Mouse (Mus musculus) heart, embryonic 11.5 days (tissue): Measurements from ENCODE around the gene Traf3ip3. TPM values are rescaled to one million over a fixed set of nuclear protein-coding genes. Genes with fewer than 3 reads are reported as not detected.

Experiments used
- ATAC-seq: fragments of 200-750 bp; cut with Nextera tagmentation; replicated peaks from 2 replicates; pipeline ENCODE4 v1.8.0; 2017; ENCODE audit warnings: moderate library complexity; ENCODE audit not compliant: insufficient number of reproducible peaks, low FRiP score, low TSS enrichment
- H3K27ac ChIP-seq: fragments of 300-500 bp; sonication (generic); 2 replicates; pipeline ENCODE4 v1.5.1; 2014; ENCODE audit warnings: mild to moderate bottlenecking, low read depth, low read length
- H3K27me3 ChIP-seq: fragments of 300-500 bp; sonication (generic); 2 replicates; pipeline ENCODE4 v1.6.1; 2014; ENCODE audit warnings: mild to moderate bottlenecking, low read length, mixed read lengths; ENCODE audit not compliant: control insufficient read depth, insufficient read depth
- H3K36me3 ChIP-seq: fragments of 300-500 bp; sonication (generic); 2 replicates; pipeline ENCODE4 v1.6.1; 2014; ENCODE audit warnings: mild to moderate bottlenecking, low read length, moderate library complexity, mixed read lengths; ENCODE audit not compliant: control insufficient read depth, insufficient read depth
- H3K4me1 ChIP-seq: fragments of 300-500 bp; sonication (generic); 2 replicates; pipeline ENCODE4 v1.6.1; 2014; ENCODE audit warnings: low read length; ENCODE audit not compliant: control insufficient read depth, insufficient read depth
- H3K4me2 ChIP-seq: fragments of 300-500 bp; sonication (generic); 2 replicates; pipeline ENCODE4 v1.6.1; 2014; ENCODE audit warnings: mild to moderate bottlenecking, moderate library complexity
- H3K4me3 ChIP-seq: fragments of 300-500 bp; sonication (generic); 2 replicates; pipeline ENCODE4 v1.5.1; 2014; ENCODE audit warnings: low read depth, low read length
- H3K9ac ChIP-seq: fragments of 300-500 bp; sonication (generic); 2 replicates; pipeline ENCODE4 v1.6.1; 2014; ENCODE audit warnings: mild to moderate bottlenecking, low read depth, low read length, moderate library complexity
- H3K9me3 ChIP-seq: fragments of 300-500 bp; sonication (generic); replicated peaks from 2 replicates; pipeline ENCODE4 v1.6.1; 2016; ENCODE audit warnings: low read length; ENCODE audit not compliant: control insufficient read depth
- WGBS: fragments of 180-500 bp; shearing (Covaris S2); extraction: QIAGEN DNeasy Blood & Tissue Kit; methylation state at CpG from one replicate; pipeline ENCODE4 v1.1.7; 2014; ENCODE audit not compliant: insufficient replicate concordance; 5-methylcytosine and 5-hydroxymethylcytosine counted together
- polyA plus RNA-seq: library from polyadenylated mRNA; unstranded; fragments of >200 nt; fragmentation: Nextera tagmentation; extraction: Ambion mirVana; gene quantifications from 2 replicates; pipeline ENCODE4 v1.2.1, GENCODE M21; 2014

Gene Traf3ip3
- polyA plus RNA-seq, 1 experiment from 2014 or later, result 2.1 TPM

DNA sequence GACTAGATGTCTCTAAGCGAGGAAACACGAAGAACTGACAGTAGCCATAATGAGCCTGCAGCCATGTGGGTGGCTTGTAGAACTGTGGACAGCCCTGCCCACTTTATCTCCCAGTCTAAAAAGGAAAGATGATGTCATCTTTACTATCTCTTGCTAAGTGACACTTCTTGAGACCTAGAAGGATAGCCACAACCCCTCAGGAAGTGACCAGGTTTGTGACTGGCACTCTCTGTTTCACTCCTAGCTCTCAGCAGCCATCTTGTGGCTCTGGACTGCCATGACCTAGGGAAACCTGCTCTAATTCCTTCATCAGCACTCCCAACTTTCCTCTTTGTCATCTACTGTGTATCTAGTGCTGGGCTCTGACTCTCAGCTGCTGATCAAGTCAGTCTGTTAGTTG is 3.2 kb downstream of the Traf3ip3 start:
- no peaks in the 10 kb centered on the region for H3K4me1 ChIP-seq
- H3K27ac ChIP-seq, result no peak overlapping the region
- no peaks in the 10 kb centered on the region for H3K9me3 ChIP-seq
- no peaks in the 10 kb centered on the region for H3K27me3 ChIP-seq
- H3K9ac ChIP-seq, result no peak overlapping the region
- H3K4me3 ChIP-seq, result no peak overlapping the region
- H3K4me2 ChIP-seq, result no peak overlapping the region
- no peaks in the 10 kb centered on the region for H3K36me3 ChIP-seq
- ATAC-seq, result no peak; the same call in 1 of the 2 replicates
- 83% methylated on average over 2 of the region's 2 CpGs for WGBS

DNA sequence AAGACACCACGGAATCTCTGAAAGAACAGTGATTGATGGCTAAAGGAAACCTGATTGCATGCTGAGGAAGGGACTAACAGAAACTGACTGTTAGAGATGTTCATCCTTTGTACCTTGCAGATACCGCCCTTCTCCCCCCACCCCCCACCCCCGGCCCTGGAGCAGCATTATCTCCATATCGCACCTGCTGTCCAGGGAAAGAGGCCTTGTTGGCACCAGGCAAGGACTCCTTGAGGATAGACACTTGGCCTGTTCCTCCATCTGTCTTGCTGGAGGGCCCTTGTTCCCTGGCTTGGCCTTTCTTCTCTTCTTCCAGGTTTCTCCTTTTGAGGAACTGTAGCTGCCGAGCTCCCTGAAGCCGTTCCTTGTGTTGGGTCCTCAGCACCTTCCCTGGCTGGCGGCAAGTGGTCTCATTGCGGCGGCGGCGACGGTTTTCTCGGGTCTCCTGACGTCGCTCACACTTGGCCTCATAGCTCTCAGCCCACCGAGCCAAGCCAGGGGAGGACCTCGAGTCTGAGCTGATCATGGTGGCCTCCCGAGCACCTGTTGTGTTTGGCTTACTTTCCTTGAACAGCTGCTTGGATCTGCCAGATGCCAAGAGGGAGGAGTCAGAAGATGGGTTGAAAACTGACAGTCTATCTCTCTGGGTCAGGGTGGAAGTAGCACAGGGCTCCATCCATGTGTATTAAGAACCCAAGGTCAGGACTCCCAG is 3.9 kb downstream of the Traf3ip3 start:
- Histone ChIP-seq H3K4me3 (no peak overlapping the region), H3K4me2 (no peak overlapping the region), H3K36me3 (no peaks in the 10 kb centered on the region), H3K9me3 (no peaks in the 10 kb centered on the region), H3K9ac (no peak overlapping the region), H3K4me1 (no peaks in the 10 kb centered on the region), H3K27me3 (no peaks in the 10 kb centered on the region), H3K27ac (no peak overlapping the region)
- ATAC-seq, result no peak
- 83% methylated on average over 18 of the region's 18 CpGs for WGBS

DNA sequence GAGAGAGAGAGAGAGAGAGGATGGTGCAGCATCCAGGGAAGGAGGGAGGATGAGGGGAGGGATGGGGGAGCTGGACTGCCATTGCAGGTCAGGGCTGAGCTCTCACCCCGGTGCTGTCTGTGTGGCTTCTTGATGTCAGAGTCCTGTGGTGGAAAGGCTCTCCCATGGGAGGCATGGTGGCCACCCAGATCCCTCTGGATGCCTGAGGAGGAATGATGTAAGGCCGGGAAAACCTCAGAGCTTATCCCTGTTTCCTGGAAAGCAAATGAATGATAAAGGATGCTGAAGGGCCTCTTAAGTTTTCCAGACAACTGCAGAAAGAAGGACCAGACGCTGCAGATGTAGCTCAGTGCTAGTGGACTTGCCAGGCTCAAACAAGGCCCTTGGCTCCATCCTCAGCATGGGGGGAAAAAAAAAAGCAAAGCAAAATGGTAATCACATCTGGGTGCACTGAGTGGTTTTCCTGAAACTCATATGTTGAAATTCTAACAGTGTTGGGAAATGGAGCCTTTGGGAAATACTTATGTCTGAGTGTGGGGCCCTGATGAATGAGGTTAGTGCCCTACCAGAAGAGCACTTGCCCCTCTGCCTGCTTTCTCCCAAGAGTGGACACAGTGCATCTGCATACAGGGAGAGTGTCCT is 6.2 kb downstream of the Traf3ip3 start:
- Histone ChIP-seq H3K4me3 (no peak overlapping the region), H3K9ac (no peak overlapping the region), H3K4me2 (no peak overlapping the region), H3K9me3 (no peaks in the 10 kb centered on the region), H3K27ac (no peak overlapping the region), H3K36me3 (no peaks in the 10 kb centered on the region), H3K27me3 (no peaks in the 10 kb centered on the region), H3K4me1 (peaks cover 2% of the 10 kb centered on the region)
- ATAC-seq, result no peak
- 48% methylated on average over 3 of the region's 3 CpGs for WGBS

DNA sequence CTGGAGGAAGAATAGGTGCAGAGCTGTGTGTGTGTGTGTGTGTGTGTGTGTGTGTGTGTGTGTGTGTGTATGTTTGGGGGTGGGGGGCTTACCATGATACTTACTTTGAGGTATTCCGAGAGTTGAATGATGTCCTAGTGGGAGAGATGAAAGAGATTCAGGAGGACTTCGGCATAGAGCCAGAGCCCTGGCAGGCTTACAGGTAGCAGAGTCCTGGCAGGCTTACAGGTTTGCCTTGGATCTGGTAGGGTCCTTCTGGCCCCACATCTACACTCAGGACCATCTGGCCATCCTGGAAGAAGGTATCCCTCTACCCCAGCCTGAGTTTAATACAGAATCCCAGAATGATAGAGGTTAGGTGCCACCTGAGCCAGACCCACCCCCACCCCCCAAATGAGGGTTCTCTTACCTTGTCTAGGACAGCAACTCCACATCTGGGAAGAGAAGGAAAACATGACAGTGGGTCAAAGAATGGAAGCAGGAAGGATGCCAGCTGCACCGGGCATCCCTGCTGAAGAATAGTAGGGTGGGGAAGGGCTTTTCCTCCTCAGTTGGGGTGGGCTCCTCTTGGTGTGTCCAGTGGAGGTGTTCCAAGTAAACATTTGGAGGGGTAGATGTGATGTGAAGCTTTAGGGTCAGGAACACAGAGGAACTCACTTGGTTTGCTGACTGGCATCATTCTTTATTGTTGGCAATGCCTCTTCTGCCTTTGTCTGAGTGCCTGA is 6.9 kb downstream of the Traf3ip3 start:
- 86% methylated on average over 3 of the region's 3 CpGs for WGBS
- no peak overlapping the region for H3K27ac ChIP-seq
- ATAC-seq, result no peak; the same call in 1 of the 2 replicates
- no peak overlapping the region for H3K4me2 ChIP-seq
- peaks cover 9% of the 10 kb centered on the region for H3K4me1 ChIP-seq
- H3K9me3 ChIP-seq, result no peaks in the 10 kb centered on the region
- H3K9ac ChIP-seq, result no peak overlapping the region
- no peak overlapping the region for H3K4me3 ChIP-seq
- no peaks in the 10 kb centered on the region for H3K27me3 ChIP-seq
- H3K36me3 ChIP-seq, result no peaks in the 10 kb centered on the region

DNA sequence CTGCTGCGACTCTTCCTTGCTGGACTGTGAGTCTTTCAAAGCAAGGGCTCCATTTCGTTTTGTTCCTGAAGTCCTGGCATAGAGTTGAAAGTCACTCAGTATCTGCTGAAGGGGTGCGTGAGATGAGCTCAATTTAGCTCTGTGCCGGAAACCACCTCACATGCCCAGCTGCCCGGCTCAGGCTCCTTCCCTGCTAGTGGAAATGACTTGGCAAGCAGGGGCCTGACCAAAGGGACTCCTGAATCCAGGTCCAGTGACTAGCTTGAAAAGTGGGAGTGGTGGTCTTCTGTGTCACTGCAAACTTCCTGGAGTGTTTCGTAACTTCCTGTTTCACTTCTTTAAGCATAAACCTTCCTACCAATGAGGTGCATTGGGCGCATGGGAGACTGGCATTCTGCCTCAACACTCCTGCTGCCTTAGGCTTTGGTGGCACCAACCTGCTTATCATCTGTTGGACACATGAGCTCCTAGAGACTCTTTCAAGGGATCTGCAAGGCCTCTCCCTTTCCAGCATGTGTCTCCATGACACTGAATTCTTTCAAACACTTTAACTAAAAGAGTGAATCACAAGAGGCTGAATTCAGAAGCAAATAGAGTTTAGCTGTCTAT is 9.7 kb downstream of the Traf3ip3 start:
- Histone ChIP-seq H3K4me2 (no peak overlapping the region), H3K27ac (no peak overlapping the region), H3K36me3 (no peaks in the 10 kb centered on the region), H3K4me1 (peaks cover 22% of the 10 kb centered on the region), H3K4me3 (no peak overlapping the region), H3K9ac (no peak overlapping the region), H3K9me3 (no peaks in the 10 kb centered on the region), H3K27me3 (no peaks in the 10 kb centered on the region)
- WGBS, result 77% methylated on average over 7 of the region's 7 CpGs
- no peak for ATAC-seq

DNA sequence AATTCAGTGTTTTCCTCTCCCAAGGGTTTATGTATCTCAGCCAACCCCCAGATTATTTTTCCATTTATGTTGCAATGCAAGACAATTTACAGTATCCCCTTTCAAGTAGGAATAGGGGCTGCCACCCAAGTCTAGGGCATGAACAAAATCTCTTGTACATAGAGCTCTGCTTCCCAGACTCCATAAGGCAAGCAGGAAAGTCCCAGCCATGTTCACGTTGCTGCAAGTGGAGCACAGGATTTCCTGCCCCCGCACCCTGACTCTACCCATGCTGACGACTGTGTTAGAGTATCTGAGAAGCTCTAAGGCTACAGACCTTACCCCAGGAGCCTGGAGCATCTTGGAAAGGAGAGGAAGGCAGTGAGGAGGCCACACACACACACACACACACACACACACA is 11.7 kb downstream of the Traf3ip3 start:
- ATAC-seq, result 0 out of 2 replicates have a peak, but pooled peaks have one; percentile 20
- peak overlapping the region; percentile 47; the same call in 1 of the 2 replicates for H3K9ac ChIP-seq
- H3K4me1 ChIP-seq, result peaks cover 22% of the 10 kb centered on the region
- 29% methylated on average over 3 of the region's 3 CpGs for WGBS
- H3K27ac ChIP-seq, result peak overlapping the region; percentile 82
- no peaks in the 10 kb centered on the region for H3K27me3 ChIP-seq
- no peaks in the 10 kb centered on the region for H3K9me3 ChIP-seq
- no peak overlapping the region for H3K4me3 ChIP-seq
- H3K4me2 ChIP-seq, result no peak overlapping the region
- no peaks in the 10 kb centered on the region for H3K36me3 ChIP-seq

DNA sequence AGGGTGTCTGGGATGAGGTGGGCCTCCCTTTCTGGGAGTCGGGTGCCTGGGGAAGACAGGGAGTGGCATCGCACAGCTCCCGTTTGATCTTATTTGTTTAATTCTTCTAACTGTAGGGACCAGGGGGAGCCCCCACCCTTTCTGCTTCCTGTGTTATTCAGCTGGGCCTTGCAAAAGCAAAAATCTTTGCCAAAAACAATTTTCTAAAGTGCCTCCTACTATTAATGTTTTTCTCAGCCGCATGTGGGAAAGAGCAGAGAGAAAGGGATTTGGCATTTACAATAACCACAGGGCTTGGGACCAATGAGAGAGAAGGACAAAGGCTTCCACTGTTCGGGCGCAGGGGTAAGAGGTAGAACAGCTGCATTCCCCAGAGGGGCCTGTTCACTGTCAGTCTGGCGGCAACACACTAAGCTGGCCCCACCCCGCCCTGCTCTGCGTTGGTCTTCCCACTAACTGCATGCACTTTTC is 12.3 kb downstream of the Traf3ip3 start:
- Histone ChIP-seq H3K27ac (peak overlapping the region; percentile 82), H3K9me3 (no peaks in the 10 kb centered on the region), H3K4me2 (no peak overlapping the region), H3K27me3 (no peaks in the 10 kb centered on the region), H3K36me3 (no peaks in the 10 kb centered on the region), H3K9ac (peak overlapping the region; percentile 47; the same call in 1 of the 2 replicates), H3K4me1 (peaks cover 22% of the 10 kb centered on the region), H3K4me3 (no peak overlapping the region)
- peak; percentile 88 for ATAC-seq
- WGBS, result 23% methylated on average over 9 of the region's 9 CpGs

DNA sequence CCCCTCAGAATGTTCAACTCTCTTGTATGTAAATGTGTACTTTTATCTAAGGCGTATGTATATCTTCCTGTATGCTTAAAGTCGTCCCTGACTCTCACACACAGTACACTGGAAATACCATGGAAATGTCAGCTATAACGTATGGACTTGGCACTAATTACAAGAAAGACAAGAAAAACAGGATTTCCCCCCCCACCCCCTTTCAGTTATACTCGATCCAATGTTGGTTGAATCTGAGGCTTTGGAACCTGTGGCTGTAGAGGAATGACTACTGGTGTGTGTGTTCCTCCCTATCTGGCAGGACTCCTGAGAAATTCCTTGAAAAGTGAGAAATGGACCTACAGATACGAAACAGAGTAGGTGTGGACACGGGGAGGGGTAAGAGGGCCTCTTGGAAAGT is 13.2 kb downstream of the Traf3ip3 start:
- ATAC-seq, result no peak
- no peaks in the 10 kb centered on the region for H3K9me3 ChIP-seq
- no peak overlapping the region for H3K9ac ChIP-seq
- H3K27me3 ChIP-seq, result no peaks in the 10 kb centered on the region
- peak overlapping the region; percentile 82 for H3K27ac ChIP-seq
- 73% methylated on average over 6 of the region's 6 CpGs for WGBS
- H3K4me3 ChIP-seq, result no peak overlapping the region
- H3K36me3 ChIP-seq, result no peaks in the 10 kb centered on the region
- H3K4me2 ChIP-seq, result no peak overlapping the region
- peaks cover 22% of the 10 kb centered on the region for H3K4me1 ChIP-seq
